Mouse (Mus musculus) left cerebral cortex, postnatal 36 days (tissue): ENCODE data around the gene Arl3. TPM values are rescaled to one million over a fixed set of nuclear protein-coding genes. Genes with fewer than 3 reads are reported as not detected.

Source experiments
- DNase-seq, 2 experiments: peaks; one replicate each; pipeline ENCODE4 v3.0.0; 2021 to 2022; ENCODE audit warnings: low spot score in 2 of 2, mixed read lengths in 1 of 2
- intact Hi-C: fragments of 180-260 bp; cut with DNase I; formaldehyde crosslinking; loops from one replicate; pipeline ENCODE4 v1.15.1; 2025
- total RNA-seq, 2 experiments: library from RNA; stranded (reverse); gene quantifications; 2 replicates each; pipeline ENCODE4 v1.2.3; 2021

Gene Arl3
- total RNA-seq, 2 experiments from 2014 or later, result 112 to 120 TPM

GRCm38 (mm10) chr19:46547565-46547964 lies 25.4 kb downstream of the Arl3 start:
- no peak for DNase-seq
- intact Hi-C loops, result no loop called here

GRCm38 (mm10) chr19:46542750-46543149 lies 30.2 kb downstream of the Arl3 start:
- no peak for DNase-seq
- intact Hi-C loops, result no loop called here

DNA sequence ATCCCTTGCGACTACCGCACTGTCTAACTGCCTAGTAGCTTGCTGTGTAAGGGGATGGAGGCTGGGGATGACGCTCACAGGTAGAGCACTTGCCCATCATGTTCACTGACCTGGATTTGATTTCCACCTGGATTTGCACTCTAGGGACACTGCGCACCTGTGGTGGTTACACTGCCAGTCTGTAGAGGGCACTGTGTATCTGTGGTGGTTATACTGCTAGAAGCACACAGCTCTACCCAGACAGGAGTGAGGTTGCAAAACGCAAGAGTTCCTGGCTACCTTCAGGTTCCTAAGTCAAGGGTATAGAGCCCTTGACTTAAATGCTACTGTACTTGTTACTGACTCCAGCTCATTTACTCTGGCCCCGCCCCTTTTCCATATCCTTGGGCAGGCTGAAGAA lies 34.8 kb downstream of the Arl3 start:
- DNase-seq, result no peak
- intact Hi-C loops, result no loop called here

DNA sequence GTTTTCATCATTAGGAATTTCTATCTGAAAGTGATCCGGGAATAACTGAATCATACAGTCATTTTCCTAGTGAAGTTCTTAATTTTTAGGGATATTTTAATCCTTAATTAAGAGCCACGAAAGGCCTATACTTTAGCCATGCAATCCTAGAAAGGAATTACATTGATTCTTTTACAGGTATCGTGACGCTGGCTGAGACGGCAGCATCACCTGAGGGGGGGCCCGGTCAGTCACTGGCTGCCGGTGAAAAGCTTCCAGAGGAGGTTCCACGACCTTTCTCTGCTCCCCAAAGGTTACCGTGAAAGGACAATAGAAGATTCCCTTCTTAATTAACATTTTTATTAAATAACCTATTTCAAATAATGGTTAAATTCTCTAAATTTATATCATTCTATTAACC lies 35.6 kb downstream of the Arl3 start:
- intact Hi-C loops, result no loop called here
- DNase-seq, result no peak

GRCm38 (mm10) chr19:46534542-46535098 lies 38.4 kb downstream of the Arl3 start:
- intact Hi-C loops, result no loop called here
- DNase-seq, result no peak

DNA sequence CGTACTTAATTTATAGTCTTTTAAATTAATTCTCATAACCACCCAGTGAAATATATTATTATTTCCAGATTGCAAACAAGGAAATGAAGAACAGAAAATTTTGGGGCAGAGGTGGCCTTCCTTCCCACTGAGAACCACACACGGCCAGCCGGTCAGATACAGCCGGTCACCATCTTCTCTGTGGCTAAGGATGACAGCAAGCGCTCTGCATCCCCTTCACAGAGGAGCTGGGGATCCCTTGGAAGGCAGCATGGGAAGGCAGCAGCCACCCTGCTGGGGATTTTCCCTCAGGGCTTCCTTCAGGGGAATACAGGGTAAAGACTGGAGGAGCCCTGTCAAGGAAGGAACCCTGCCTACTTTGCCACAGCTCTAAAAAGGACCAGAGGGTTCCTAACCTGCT lies 39.5 kb downstream of the Arl3 start:
- intact Hi-C loops, result no loop called here

GRCm38 (mm10) chr19:46533066-46533465 lies 39.9 kb downstream of the Arl3 start:
- intact Hi-C loops, result no loop called here
- DNase-seq, result no peak

More for the DNA sequence above, 39.5 kb downstream of the Arl3 start:
- DNase-seq, result no peak

DNA sequence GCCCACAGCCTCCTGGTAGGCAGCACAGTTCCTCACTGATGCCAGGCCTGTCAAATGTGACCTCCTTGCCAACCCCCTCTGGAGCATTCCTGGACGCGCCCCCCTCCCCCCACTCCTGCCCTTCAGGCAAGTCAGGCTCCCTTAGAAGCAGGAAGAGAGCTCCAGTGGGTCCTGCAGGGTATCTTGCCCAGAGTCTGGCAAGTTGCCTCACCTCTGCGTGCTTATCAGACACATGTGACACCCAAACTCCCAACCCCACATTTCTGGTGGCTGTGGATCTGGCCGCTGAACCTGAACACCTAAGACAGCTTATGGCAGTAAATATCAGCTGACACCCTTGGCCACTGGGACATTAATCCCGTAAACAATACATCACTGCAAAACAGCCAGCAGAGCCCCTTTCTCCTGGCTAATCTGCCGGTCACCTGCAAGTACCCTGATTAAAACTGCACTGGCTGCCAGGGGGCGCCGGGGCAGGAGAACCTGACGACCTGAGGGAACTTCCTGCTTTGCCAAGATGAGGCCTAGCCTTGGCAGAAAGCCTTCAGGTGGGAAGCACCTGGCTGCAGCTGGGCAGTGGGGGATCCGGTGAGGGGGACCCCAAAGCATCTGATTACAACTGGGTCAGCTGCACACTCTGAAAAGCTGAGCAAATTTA lies 40.8 kb downstream of the Arl3 start:
- DNase-seq, result no peak
- intact Hi-C loops, result no loop called here

GRCm38 (mm10) chr19:46531071-46532030 lies 41.6 kb downstream of the Arl3 start:
- no peak for DNase-seq

DNA sequence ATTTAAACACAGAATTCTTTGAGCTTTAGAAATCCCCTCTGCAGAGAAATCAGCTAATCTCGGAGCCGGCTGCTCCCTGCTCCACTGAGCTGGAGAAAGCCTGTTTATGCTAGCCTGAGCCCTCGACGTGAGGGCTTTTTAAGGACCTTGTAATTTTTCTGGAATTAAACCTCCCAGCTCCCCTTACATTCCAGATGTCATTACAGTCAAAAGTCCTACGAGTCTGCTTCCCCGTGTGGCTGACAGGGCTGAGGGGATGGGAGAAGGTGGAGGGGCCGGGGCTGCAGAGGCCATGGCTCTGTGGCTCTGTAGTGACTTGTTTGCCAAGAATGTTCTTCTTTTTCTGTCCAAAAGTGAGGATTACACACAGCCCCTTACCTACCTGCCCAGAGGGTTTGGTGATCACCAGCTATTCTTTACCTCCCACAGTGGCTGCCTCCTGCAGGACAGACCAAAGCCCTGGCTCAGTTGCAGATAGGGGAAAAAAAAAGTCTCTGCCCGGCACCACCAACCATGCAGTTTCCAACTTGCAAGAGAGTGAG lies 42.5 kb downstream of the Arl3 start:
- intact Hi-C loops, result no loop called here
- DNase-seq, result no peak

More at GRCm38 (mm10) chr19:46531071-46532030, 41.6 kb downstream of the Arl3 start:
- intact Hi-C loops, result no loop called here

- DNase-seq, result no peak
- intact Hi-C loops, result loop anchor here (5.0 kb wide), 1 partner anchor 133 kb away; the partner anchor contains the start of genes Actr1a and Sufu
Observed at GRCm38 (mm10) chr19:46529601-46530448, 43.2 kb downstream of the Arl3 start.

DNA sequence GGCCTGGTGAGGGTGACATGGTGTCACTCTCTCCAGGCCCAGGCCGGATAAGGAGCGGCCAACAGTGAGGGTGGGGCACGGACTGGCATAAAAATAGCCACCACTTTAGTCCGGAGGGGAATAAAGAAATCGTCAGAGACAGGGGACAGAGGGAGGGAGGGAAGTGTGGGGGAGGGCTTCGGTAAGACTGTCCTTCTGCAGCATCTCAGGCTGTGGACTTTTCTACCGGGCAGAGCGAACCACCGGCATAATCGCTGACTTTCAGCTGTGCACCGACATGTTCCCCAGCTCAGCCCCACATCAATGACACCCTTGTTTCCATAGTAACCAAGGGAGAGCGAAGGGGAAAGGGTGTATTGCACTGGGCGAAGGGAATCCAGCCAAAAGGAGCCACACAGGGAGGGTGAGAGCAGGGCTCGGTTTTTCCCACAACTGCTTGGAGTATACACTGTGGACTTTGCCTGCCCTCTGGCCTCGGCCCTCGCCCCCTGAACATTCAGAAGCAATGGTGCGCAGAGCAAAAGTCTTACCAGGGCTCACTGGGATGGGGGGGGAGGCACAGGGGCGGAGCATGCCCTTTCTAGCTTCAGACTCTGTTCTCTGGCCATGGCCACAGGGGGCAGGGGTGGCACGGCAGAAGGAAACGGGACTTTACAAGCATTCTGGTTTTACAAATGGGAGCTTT lies 44.3 kb downstream of the Arl3 start:
- peak in 1 of 2 experiments; percentile 44 for DNase-seq
- intact Hi-C loops, result loop anchor here (5.0 kb wide), 1 partner anchor 131 kb away; the partner anchor contains the start of genes Actr1a and Sufu

GRCm38 (mm10) chr19:46527632-46528528 lies 45.1 kb downstream of the Arl3 start:
- intact Hi-C loops, result loop anchor here (5.0 kb wide), 1 partner anchor 131 kb away; the partner anchor contains the start of genes Actr1a and Sufu
- no peak for DNase-seq

GRCm38 (mm10) chr19:46525691-46526631 lies 47.0 kb downstream of the Arl3 start:
- intact Hi-C loops, result loop anchor here (2.0 to 5.0 kb wide), 2 partner anchors 23 to 129 kb away; partner anchors contain the start of genes Actr1a and Sufu
- no peak for DNase-seq

- no peak for DNase-seq
- intact Hi-C loops, result loop anchor here (2.0 to 5.0 kb wide), 2 partner anchors 22 to 127 kb away; partner anchors contain the start of genes Actr1a and Sufu
Observed at GRCm38 (mm10) chr19:46524601-46525321, 48.2 kb downstream of the Arl3 start.

DNA sequence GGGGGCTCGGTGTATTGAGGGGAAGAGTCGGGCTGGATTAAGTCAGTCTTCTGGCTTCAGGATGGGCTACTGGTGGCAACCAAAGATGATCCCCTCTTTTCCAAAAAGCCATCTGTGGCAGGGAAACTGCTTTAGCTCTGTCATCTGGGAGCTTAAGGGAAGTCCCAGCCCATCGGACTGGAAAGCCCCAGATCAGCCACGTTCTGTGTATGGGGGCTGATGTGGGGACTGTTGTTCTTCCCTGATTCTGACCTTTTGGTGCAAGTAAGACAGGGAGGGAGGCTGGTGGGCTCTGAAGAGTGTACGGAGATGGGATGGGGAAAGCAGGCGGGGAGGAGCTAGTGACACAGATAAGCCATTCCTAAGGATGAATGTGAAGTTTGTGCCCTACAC lies 48.9 kb downstream of the Arl3 start:
- intact Hi-C loops, result loop anchor here (2.0 kb wide), 1 partner anchor 21 kb away; no protein-coding TSS in a partner anchor
- DNase-seq, result no peak
